Mouse (Mus musculus) gastrocnemius, adult 18-20 months (tissue): ENCODE measurements at regions not wholly inside any gene's neighbourhood (a gene's known extent, or its start where the extent isn't known, plus 50 kb on each side); places are given as distances from the start of the nearest gene placed in this dataset.
"Not testable (repeated sequence)": the region's sequence is repeated elsewhere in the genome, so short reads cannot be mapped to it uniquely, and the experiment has no call there.

Experiments used
- DNase-seq: peaks from one replicate; pipeline ENCODE4 v3.0.0; 2021; ENCODE audit warnings: low spot score

GRCm38 (mm10) chr2:162867516-162868029 lies 63.8 kb upstream of the Srsf6 start:
- DNase-seq: no peak

- DNase-seq: no peak
Observed at GRCm38 (mm10) chr2:162866613-162867314, 64.6 kb upstream of the Srsf6 start.

GRCm38 (mm10) chr2:162864571-162864970 lies 66.8 kb upstream of the Srsf6 start:
- peak; percentile 23 for DNase-seq

GRCm38 (mm10) chr2:162854606-162855005 lies 76.7 kb upstream of the Srsf6 start:
- peak; percentile 27 for DNase-seq

- peak; percentile 68 for DNase-seq
Observed at GRCm38 (mm10) chr2:162853576-162853975, 77.8 kb upstream of the Srsf6 start.

- not testable (repeated sequence) for DNase-seq
Observed at GRCm38 (mm10) chr2:162841761-162842160, 89.6 kb upstream of the Srsf6 start.

GRCm38 (mm10) chr2:162837776-162838175 lies 93.6 kb upstream of the Srsf6 start:
- DNase-seq: no peak

GRCm38 (mm10) chr2:162833741-162834140 lies 97.6 kb upstream of the Srsf6 start:
- DNase-seq: no peak

GRCm38 (mm10) chr2:162818787-162819186 lies 112.5 kb upstream of the Srsf6 start:
- DNase-seq: no peak

GRCm38 (mm10) chr2:162814205-162814604 lies 117.1 kb upstream of the Srsf6 start:
- no peak for DNase-seq

- no peak for DNase-seq
Observed at GRCm38 (mm10) chr2:162807747-162808146, 123.6 kb upstream of the Srsf6 start.

- DNase-seq: no peak
Observed at GRCm38 (mm10) chr2:162796528-162796927, 134.8 kb upstream of the Srsf6 start.

GRCm38 (mm10) chr2:162794285-162794684 lies 133.3 kb upstream of the Ptprt start:
- DNase-seq: no peak

GRCm38 (mm10) chr2:162791374-162792098 lies 130.6 kb upstream of the Ptprt start:
- DNase-seq: peak; percentile 33

- no peak for DNase-seq
Observed at GRCm38 (mm10) chr2:162784176-162784813, 123.3 kb upstream of the Ptprt start.

- DNase-seq: no peak
Observed at GRCm38 (mm10) chr2:162781599-162781998, 120.7 kb upstream of the Ptprt start.

GRCm38 (mm10) chr2:162776542-162776941 lies 115.6 kb upstream of the Ptprt start:
- DNase-seq: no peak

GRCm38 (mm10) chr2:162772520-162772919 lies 111.6 kb upstream of the Ptprt start:
- no peak for DNase-seq

GRCm38 (mm10) chr2:162769711-162770428 lies 108.9 kb upstream of the Ptprt start:
- DNase-seq: no peak

GRCm38 (mm10) chr2:162764059-162764458 lies 103.1 kb upstream of the Ptprt start:
- no peak for DNase-seq

- no peak for DNase-seq
Observed at GRCm38 (mm10) chr2:162740523-162740922, 79.6 kb upstream of the Ptprt start.

GRCm38 (mm10) chr2:162735761-162736160 lies 74.8 kb upstream of the Ptprt start:
- no peak for DNase-seq
